Mouse (Mus musculus) midbrain, embryonic 10.5 days (tissue): Measurements from ENCODE around the gene Dad1. TPM values are rescaled to one million over a fixed set of nuclear protein-coding genes. Genes with fewer than 3 reads are reported as not detected.

Source experiments
- DNase-seq: peaks from one replicate; pipeline ENCODE4 v3.0.0-alpha.2; 2017; ENCODE audit warnings: low spot score
- H3K27ac ChIP-seq: fragments of 300-500 bp; sonication (generic); replicated peaks from 2 replicates; pipeline ENCODE4 v1.5.1; 2016; ENCODE audit warnings: mild to moderate bottlenecking
- H3K27me3 ChIP-seq: fragments of 300-500 bp; sonication (generic); 2 replicates; pipeline ENCODE4 v1.6.1; 2016; ENCODE audit warnings: low read depth, mild to moderate bottlenecking; ENCODE audit not compliant: poor library complexity, severe bottlenecking
- H3K36me3 ChIP-seq: fragments of 300-500 bp; sonication (generic); 2 replicates; pipeline ENCODE4 v1.6.1; 2016; ENCODE audit warnings: mild to moderate bottlenecking, moderate library complexity
- H3K4me1 ChIP-seq: fragments of 300-500 bp; sonication (generic); 2 replicates; pipeline ENCODE4 v1.6.1; 2016
- H3K4me3 ChIP-seq: fragments of 300-500 bp; sonication (generic); 2 replicates; pipeline ENCODE4 v1.5.1; 2016; ENCODE audit warnings: mild to moderate bottlenecking, moderate library complexity
- H3K9me3 ChIP-seq: fragments of 300-500 bp; sonication (generic); replicated peaks from 2 replicates; pipeline ENCODE4 v1.6.1; 2016; ENCODE audit warnings: mild to moderate bottlenecking
- WGBS: fragments of 180-500 bp; shearing (Covaris S2); methylation state at CpG from one replicate; pipeline ENCODE4 v1.1.7; 2016; 5-methylcytosine and 5-hydroxymethylcytosine counted together
- polyA plus RNA-seq: library from polyadenylated mRNA; unstranded; fragments of >200 nt; fragmentation: Nextera tagmentation; extraction: Ambion mirVana; gene quantifications from 2 replicates; pipeline ENCODE4 v1.2.1, GENCODE M21; 2016

Gene Dad1
- polyA plus RNA-seq, 1 experiment from 2014 or later: 244 TPM

DNA sequence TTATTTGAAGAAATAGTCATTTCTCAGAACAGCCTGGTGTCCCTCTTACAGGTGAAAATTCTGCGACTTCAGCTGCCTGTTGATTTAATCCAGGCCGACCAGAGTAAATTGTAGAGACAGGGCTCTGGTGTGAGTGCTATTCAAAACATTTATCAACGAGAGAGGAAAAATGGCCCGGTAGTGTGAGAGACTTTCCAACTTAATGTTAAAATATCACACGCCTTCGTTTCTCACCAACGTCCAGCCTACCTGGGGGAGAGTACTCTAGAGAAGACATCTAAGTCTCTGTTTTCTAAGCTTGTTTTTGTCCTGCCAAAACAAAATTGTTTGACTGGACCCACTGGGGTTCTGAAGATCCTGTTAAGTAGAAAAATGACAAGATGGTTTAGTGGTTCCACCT is 34.1 kb downstream of the Dad1 start:
- no peak overlapping the region for H3K27ac ChIP-seq
- DNase-seq: no peak

DNA sequence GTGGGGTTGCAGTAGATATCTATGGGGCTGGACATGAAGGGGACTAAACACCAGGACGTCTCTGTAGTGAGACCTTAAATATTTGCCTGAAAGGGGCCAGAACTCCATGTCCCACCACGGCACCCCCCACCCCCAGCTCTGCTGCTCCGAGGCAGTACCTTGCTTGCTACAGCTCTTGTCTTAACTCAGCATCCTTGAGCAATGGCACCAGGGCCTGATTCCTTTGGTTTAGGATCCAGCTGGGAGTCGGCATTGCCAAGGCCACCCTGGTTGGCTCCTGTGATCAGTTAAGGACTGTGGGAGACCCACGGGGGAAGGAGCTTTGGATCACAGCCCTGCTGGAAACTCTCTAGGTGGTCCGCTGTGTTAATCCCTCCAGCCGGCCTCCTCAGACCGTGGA is 34.6 kb downstream of the Dad1 start:
- WGBS: 55% methylated on average over 8 of the region's 8 CpGs
- H3K9me3 ChIP-seq: no peaks in the 10 kb centered on the region
- no peak for DNase-seq
- H3K27me3 ChIP-seq: no peaks in the 10 kb centered on the region; the same call in 1 of the 2 replicates
- peaks cover 12% of the 10 kb centered on the region for H3K4me1 ChIP-seq
- H3K36me3 ChIP-seq: no peaks in the 10 kb centered on the region
- H3K4me3 ChIP-seq: no peak overlapping the region
- H3K27ac ChIP-seq: 0 out of 2 replicates have a peak overlapping the region, but pooled peaks have one; percentile 18

More for the DNA sequence above, 34.1 kb downstream of the Dad1 start:
- Histone ChIP-seq H3K4me1 (peaks cover 14% of the 10 kb centered on the region), H3K27me3 (no peaks in the 10 kb centered on the region; the same call in 1 of the 2 replicates), H3K9me3 (no peaks in the 10 kb centered on the region), H3K4me3 (no peak overlapping the region), H3K36me3 (no peaks in the 10 kb centered on the region)
- WGBS: 82% methylated on average over 7 of the region's 7 CpGs

- Histone ChIP-seq H3K4me3 (no peak overlapping the region), H3K27ac (no peak overlapping the region), H3K36me3 (no peaks in the 10 kb centered on the region), H3K9me3 (no peaks in the 10 kb centered on the region), H3K27me3 (no peaks in the 10 kb centered on the region; the same call in 1 of the 2 replicates), H3K4me1 (peaks cover 11% of the 10 kb centered on the region)
- DNase-seq: no peak
- WGBS: 84% methylated on average over 9 of the region's 9 CpGs
Observed at GRCm38 (mm10) chr14:54218721-54219120, 35.2 kb downstream of the Dad1 start.

GRCm38 (mm10) chr14:54218233-54218632 is 35.7 kb downstream of the Dad1 start:
- 88% methylated on average over 1 of the region's 1 CpGs for WGBS
- Histone ChIP-seq H3K36me3 (no peaks in the 10 kb centered on the region), H3K27ac (no peak overlapping the region)

GRCm38 (mm10) chr14:54216126-54216525 is 37.8 kb downstream of the Dad1 start:
- H3K36me3 ChIP-seq: no peaks in the 10 kb centered on the region
- H3K27ac ChIP-seq: no peak overlapping the region
- 93% methylated on average over 7 of the region's 7 CpGs for WGBS
- H3K4me1 ChIP-seq: peaks cover 9% of the 10 kb centered on the region
- H3K27me3 ChIP-seq: no peaks in the 10 kb centered on the region; the same call in 1 of the 2 replicates
- no peak overlapping the region for H3K4me3 ChIP-seq
- H3K9me3 ChIP-seq: no peaks in the 10 kb centered on the region
- DNase-seq: no peak

More at GRCm38 (mm10) chr14:54218233-54218632, 35.7 kb downstream of the Dad1 start:
- H3K4me3 ChIP-seq: no peak overlapping the region
- peaks cover 9% of the 10 kb centered on the region for H3K4me1 ChIP-seq
- no peak for DNase-seq
- no peaks in the 10 kb centered on the region; the same call in 1 of the 2 replicates for H3K27me3 ChIP-seq
- H3K9me3 ChIP-seq: no peaks in the 10 kb centered on the region

GRCm38 (mm10) chr14:54214901-54215300 is 39.0 kb downstream of the Dad1 start:
- DNase-seq: no peak
- Histone ChIP-seq H3K27me3 (no peaks in the 10 kb centered on the region; the same call in 1 of the 2 replicates), H3K36me3 (no peaks in the 10 kb centered on the region), H3K4me3 (no peak overlapping the region), H3K9me3 (no peaks in the 10 kb centered on the region), H3K4me1 (peaks cover 9% of the 10 kb centered on the region), H3K27ac (no peak overlapping the region)
- 73% methylated on average over 10 of the region's 10 CpGs for WGBS

- H3K27ac ChIP-seq: no peak overlapping the region
- 37% methylated on average over 2 of the region's 2 CpGs for WGBS
Observed at GRCm38 (mm10) chr14:54214477-54214876, 39.4 kb downstream of the Dad1 start.

DNA sequence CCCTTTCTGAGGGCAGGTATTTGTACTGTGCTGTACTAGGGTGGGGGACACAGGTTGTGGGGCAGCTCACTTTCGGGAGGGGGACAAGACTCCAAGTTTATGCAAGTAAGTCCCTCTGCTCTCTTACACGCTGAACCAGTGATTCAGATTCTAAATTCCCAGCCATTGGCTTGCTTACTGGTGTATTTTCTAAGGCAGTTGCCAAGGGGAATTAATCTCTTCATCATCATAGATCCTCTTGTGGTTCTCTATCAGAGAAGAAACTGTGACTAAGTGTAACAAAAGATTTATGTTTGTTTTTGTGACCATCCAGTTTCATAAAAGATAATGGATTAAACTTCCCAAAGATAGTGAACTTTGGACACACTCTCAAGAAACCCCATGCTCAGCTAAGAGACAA is 40.2 kb downstream of the Dad1 start:
- no peaks in the 10 kb centered on the region for H3K36me3 ChIP-seq
- DNase-seq: no peak
- no peak overlapping the region for H3K27ac ChIP-seq
- H3K4me1 ChIP-seq: peaks cover 4% of the 10 kb centered on the region; the same call in 1 of the 2 replicates
- no peaks in the 10 kb centered on the region for H3K27me3 ChIP-seq
- 85% methylated on average over 2 of the region's 2 CpGs for WGBS
- no peaks in the 10 kb centered on the region for H3K9me3 ChIP-seq
- H3K4me3 ChIP-seq: no peak overlapping the region

More at GRCm38 (mm10) chr14:54214477-54214876, 39.4 kb downstream of the Dad1 start:
- Histone ChIP-seq H3K36me3 (no peaks in the 10 kb centered on the region), H3K9me3 (no peaks in the 10 kb centered on the region), H3K4me1 (peaks cover 8% of the 10 kb centered on the region), H3K4me3 (no peak overlapping the region), H3K27me3 (no peaks in the 10 kb centered on the region; the same call in 1 of the 2 replicates)
- no peak for DNase-seq

DNA sequence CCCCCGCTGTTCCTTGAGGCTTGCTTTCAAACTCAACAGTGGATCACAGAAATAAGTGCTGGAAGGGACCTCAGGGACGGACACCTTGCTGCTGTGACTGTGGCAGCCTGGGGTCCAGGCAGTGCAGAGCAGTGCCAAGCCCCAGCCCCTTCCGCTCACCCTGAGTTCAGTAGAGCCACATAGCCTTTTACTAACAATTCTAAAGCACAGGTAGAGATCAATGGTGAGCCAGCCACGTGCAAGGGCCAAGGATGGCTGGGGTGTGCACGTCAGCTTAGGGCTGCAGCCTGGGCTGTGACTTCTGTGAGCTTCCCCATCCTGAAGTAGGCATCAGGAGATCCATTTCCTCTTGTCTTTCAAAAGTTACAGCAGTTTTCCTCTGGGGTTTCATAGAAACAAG is 42.1 kb downstream of the Dad1 start:
- peaks cover 4% of the 10 kb centered on the region; the same call in 1 of the 2 replicates for H3K4me1 ChIP-seq
- no peaks in the 10 kb centered on the region for H3K9me3 ChIP-seq
- no peaks in the 10 kb centered on the region for H3K36me3 ChIP-seq
- H3K27me3 ChIP-seq: no peaks in the 10 kb centered on the region
- no peak overlapping the region for H3K4me3 ChIP-seq
- H3K27ac ChIP-seq: no peak overlapping the region
- DNase-seq: no peak
- 89% methylated on average over 5 of the region's 5 CpGs for WGBS

DNA sequence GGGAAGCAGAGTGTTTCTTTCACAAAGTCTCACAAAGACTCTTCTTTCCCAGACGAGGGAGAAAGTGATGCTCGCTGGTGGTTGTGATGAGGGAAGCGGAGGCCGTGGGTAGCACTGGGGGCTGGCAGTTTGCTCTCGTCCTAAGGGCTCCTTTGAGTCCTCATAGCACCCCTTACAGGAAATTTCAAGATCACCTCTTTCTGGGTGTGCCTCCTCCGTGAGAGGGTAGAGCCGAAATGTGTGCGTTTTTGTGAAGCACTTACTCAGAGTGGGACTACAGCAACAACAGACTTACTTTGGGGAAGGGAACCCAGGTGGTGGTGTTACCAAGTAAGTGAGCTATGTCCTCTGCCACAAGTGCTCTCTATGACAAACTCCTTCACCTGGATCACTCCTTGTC is 42.7 kb downstream of the Dad1 start:
- no peak for DNase-seq
- H3K27me3 ChIP-seq: no peaks in the 10 kb centered on the region
- 86% methylated on average over 8 of the region's 8 CpGs for WGBS
- H3K27ac ChIP-seq: no peak overlapping the region
- no peak overlapping the region for H3K4me3 ChIP-seq
- H3K36me3 ChIP-seq: no peaks in the 10 kb centered on the region
- H3K9me3 ChIP-seq: no peaks in the 10 kb centered on the region
- H3K4me1 ChIP-seq: peaks cover 4% of the 10 kb centered on the region; the same call in 1 of the 2 replicates

DNA sequence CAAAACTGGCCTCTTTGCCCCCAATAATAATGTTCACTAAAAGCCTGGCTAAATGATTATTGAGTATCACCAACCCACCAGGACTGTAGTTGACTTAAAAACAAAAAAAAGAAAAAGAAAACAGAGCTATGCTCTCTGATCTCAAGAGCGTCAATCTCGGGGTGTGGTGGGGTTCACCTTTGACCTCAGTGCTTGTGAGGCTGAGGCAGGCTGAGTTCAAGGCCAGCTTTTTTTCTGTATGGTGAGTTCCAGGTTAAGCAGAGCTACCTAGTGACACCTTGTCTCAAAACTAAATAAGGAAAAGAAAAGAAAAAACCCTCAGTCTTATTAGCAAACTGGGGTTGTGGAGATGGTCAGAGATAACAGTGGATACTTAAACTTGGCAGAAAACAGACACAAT is 43.5 kb downstream of the Dad1 start:
- H3K27me3 ChIP-seq: no peaks in the 10 kb centered on the region
- no peak for DNase-seq
- 90% methylated on average over 2 of the region's 2 CpGs for WGBS
- H3K36me3 ChIP-seq: no peaks in the 10 kb centered on the region
- H3K4me1 ChIP-seq: peaks cover 4% of the 10 kb centered on the region; the same call in 1 of the 2 replicates
- H3K9me3 ChIP-seq: no peaks in the 10 kb centered on the region
- H3K27ac ChIP-seq: no peak overlapping the region
- H3K4me3 ChIP-seq: no peak overlapping the region

- H3K27me3 ChIP-seq: no peaks in the 10 kb centered on the region
- no peak for DNase-seq
- H3K9me3 ChIP-seq: no peaks in the 10 kb centered on the region
- WGBS: 84% methylated on average over 5 of the region's 5 CpGs
- no peak overlapping the region for H3K4me3 ChIP-seq
- no peaks in the 10 kb centered on the region for H3K36me3 ChIP-seq
- H3K4me1 ChIP-seq: peaks cover 7% of the 10 kb centered on the region; the same call in 1 of the 2 replicates
- H3K27ac ChIP-seq: no peak overlapping the region
Observed at GRCm38 (mm10) chr14:54209932-54210331, 44.0 kb downstream of the Dad1 start.

DNA sequence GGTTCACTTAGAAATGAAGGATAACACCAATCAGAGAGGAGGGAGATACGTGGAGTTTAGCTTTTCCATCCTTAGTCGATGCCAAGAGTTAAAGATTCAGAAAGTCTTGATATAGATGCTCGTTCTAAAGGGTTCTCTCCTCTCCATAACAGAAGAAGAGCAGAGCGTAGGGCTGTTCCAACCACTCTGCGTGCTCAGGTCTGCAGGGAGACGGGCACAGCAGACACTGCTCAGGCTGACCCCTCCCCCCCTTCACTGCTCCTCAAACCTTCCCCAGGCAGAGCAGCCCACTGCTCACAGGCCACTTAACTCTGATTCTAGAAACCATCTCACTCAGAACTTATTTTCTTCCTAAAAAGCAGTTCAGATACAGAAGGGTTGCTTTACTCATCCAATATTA is 45.2 kb downstream of the Dad1 start:
- peaks cover 7% of the 10 kb centered on the region; the same call in 1 of the 2 replicates for H3K4me1 ChIP-seq
- no peaks in the 10 kb centered on the region for H3K27me3 ChIP-seq
- DNase-seq: no peak
- 73% methylated on average over 6 of the region's 6 CpGs for WGBS
- no peaks in the 10 kb centered on the region for H3K36me3 ChIP-seq
- no peak overlapping the region for H3K27ac ChIP-seq
- no peak overlapping the region for H3K4me3 ChIP-seq
- no peaks in the 10 kb centered on the region for H3K9me3 ChIP-seq
